Mouse (Mus musculus) stomach, postnatal 0 days (tissue): ENCODE measurements around the gene Lrch3. TPM values are rescaled to one million over a fixed set of nuclear protein-coding genes. Genes with fewer than 3 reads are reported as not detected.

ENCODE experiments used
- ATAC-seq: fragments of 200-750 bp; cut with Nextera tagmentation; 2 replicates; pipeline ENCODE4 v1.8.0; 2017; ENCODE audit not compliant: low FRiP score, low TSS enrichment
- DNase-seq: peaks from one replicate; pipeline ENCODE4 v3.0.0-alpha.2; 2016; ENCODE audit warnings: low spot score
- H3K27ac ChIP-seq: fragments of 300-500 bp; sonication (generic); replicated peaks from 2 replicates; pipeline ENCODE4 v1.5.1; 2014; ENCODE audit warnings: mild to moderate bottlenecking, control low read depth
- H3K27me3 ChIP-seq: fragments of 300-500 bp; sonication (generic); 2 replicates; pipeline ENCODE4 v1.6.1; 2014; ENCODE audit warnings: low read length; ENCODE audit not compliant: control insufficient read depth, insufficient read depth
- H3K36me3 ChIP-seq: fragments of 300-500 bp; sonication (generic); 2 replicates; pipeline ENCODE4 v1.6.1; 2014; ENCODE audit warnings: low read length, mixed read lengths; ENCODE audit not compliant: control insufficient read depth, insufficient read depth
- H3K4me1 ChIP-seq: fragments of 300-500 bp; sonication (generic); replicated peaks from 2 replicates; pipeline ENCODE4 v1.6.1; 2014; ENCODE audit warnings: antibody characterized with exemption; ENCODE audit not compliant: control insufficient read depth, insufficient read depth
- H3K4me2 ChIP-seq: fragments of 300-500 bp; sonication (generic); replicated peaks from 2 replicates; pipeline ENCODE4 v1.6.1; 2014; ENCODE audit warnings: low read depth, mild to moderate bottlenecking, control low read depth, moderate library complexity
- H3K4me3 ChIP-seq: fragments of 300-500 bp; sonication (generic); 2 replicates; pipeline ENCODE4 v1.5.1; 2014; ENCODE audit warnings: low read depth, low read length, control low read depth
- H3K9ac ChIP-seq: fragments of 300-500 bp; sonication (generic); 2 replicates; pipeline ENCODE4 v1.6.1; 2014; ENCODE audit warnings: mild to moderate bottlenecking, low read length, control low read depth, mixed read lengths
- H3K9me3 ChIP-seq: fragments of 300-500 bp; sonication (generic); 2 replicates; pipeline ENCODE4 v1.6.1; 2016; ENCODE audit warnings: low read length; ENCODE audit not compliant: control insufficient read depth
- CTCF ChIP-seq: IDR thresholded peaks from 2 replicates; pipeline ENCODE4 v1.5.1; 2016; ENCODE audit warnings: antibody characterized with exemption, low read depth, mild to moderate bottlenecking, moderate library complexity
- EP300 ChIP-seq: optimal IDR thresholded peaks from 2 replicates; pipeline ENCODE3; 2016; ENCODE audit warnings: antibody characterized with exemption
- WGBS: fragments of 180-500 bp; shearing (Covaris S2); extraction: QIAGEN DNeasy Blood & Tissue Kit; methylation state at CpG from one replicate; pipeline ENCODE4 v1.1.7; 2014; 5-methylcytosine and 5-hydroxymethylcytosine counted together
- polyA plus RNA-seq: library from polyadenylated mRNA; unstranded; fragments of >200 nt; fragmentation: Nextera tagmentation; extraction: Ambion mirVana; gene quantifications from 2 replicates; pipeline ENCODE4 v1.2.1, GENCODE M21; 2015

Gene Lrch3
- polyA plus RNA-seq, 1 experiment from 2014 or later: 8.1 TPM

GRCm38 (mm10) chr16:33010166-33010565 is 96.3 kb downstream of the Lrch3 start:
- DNase-seq: no peak
- Histone ChIP-seq H3K36me3 (peaks cover 28% of the 10 kb centered on the region), H3K4me2 (no peak overlapping the region), H3K27me3 (no peaks in the 10 kb centered on the region), H3K9ac (no peak overlapping the region), H3K4me3 (no peak overlapping the region), H3K4me1 (no peaks in the 10 kb centered on the region), H3K9me3 (no peaks in the 10 kb centered on the region), H3K27ac (no peak overlapping the region)
- TF ChIP-seq CTCF (no peak), EP300 (no peak)
- WGBS: 88% methylated on average over 6 of the region's 6 CpGs
- no peak for ATAC-seq

- 86% methylated on average over 5 of the region's 5 CpGs for WGBS
- no peak for ATAC-seq
- H3K9me3 ChIP-seq: no peaks in the 10 kb centered on the region
- H3K4me3 ChIP-seq: no peak overlapping the region
- H3K9ac ChIP-seq: no peak overlapping the region
- H3K4me2 ChIP-seq: no peak overlapping the region
- no peak for DNase-seq
- no peaks in the 10 kb centered on the region for H3K4me1 ChIP-seq
- H3K27me3 ChIP-seq: no peaks in the 10 kb centered on the region
- no peak for TF ChIP-seq CTCF
- TF ChIP-seq EP300: no peak
- no peak overlapping the region for H3K27ac ChIP-seq
- peaks cover 26% of the 10 kb centered on the region for H3K36me3 ChIP-seq
Observed at GRCm38 (mm10) chr16:33013801-33014200, 99.9 kb downstream of the Lrch3 start.

GRCm38 (mm10) chr16:33014921-33015320 is 101.0 kb downstream of the Lrch3 start:
- Histone ChIP-seq H3K9ac (no peak overlapping the region), H3K27ac (no peak overlapping the region), H3K9me3 (no peaks in the 10 kb centered on the region), H3K4me3 (no peak overlapping the region), H3K4me2 (no peak overlapping the region), H3K36me3 (peaks cover 18% of the 10 kb centered on the region), H3K4me1 (no peaks in the 10 kb centered on the region), H3K27me3 (no peaks in the 10 kb centered on the region)
- no peak for DNase-seq
- ATAC-seq: no peak
- 85% methylated on average over 1 of the region's 1 CpGs for WGBS
- TF ChIP-seq CTCF (no peak), EP300 (no peak)

- H3K27ac ChIP-seq: no peak overlapping the region
- no peak overlapping the region for H3K9ac ChIP-seq
- TF ChIP-seq EP300: no peak
- no peak for TF ChIP-seq CTCF
- no peak for DNase-seq
- H3K4me3 ChIP-seq: no peak overlapping the region
- H3K4me1 ChIP-seq: no peaks in the 10 kb centered on the region
- WGBS: 78% methylated on average over 3 of the region's 3 CpGs
- no peak for ATAC-seq
- no peak overlapping the region for H3K4me2 ChIP-seq
- no peaks in the 10 kb centered on the region for H3K27me3 ChIP-seq
- H3K9me3 ChIP-seq: no peaks in the 10 kb centered on the region
- peaks cover 14% of the 10 kb centered on the region for H3K36me3 ChIP-seq
Observed at GRCm38 (mm10) chr16:33015396-33015907, 101.6 kb downstream of the Lrch3 start.

- ATAC-seq: no peak
- no peak for TF ChIP-seq EP300
- no peak for TF ChIP-seq CTCF
- no peak overlapping the region for H3K27ac ChIP-seq
Observed at GRCm38 (mm10) chr16:33015986-33016385, 102.1 kb downstream of the Lrch3 start.

GRCm38 (mm10) chr16:33017677-33018349 is 103.9 kb downstream of the Lrch3 start:
- Histone ChIP-seq H3K27ac (no peak overlapping the region), H3K4me3 (no peak overlapping the region), H3K27me3 (no peaks in the 10 kb centered on the region), H3K9me3 (no peaks in the 10 kb centered on the region), H3K4me1 (no peaks in the 10 kb centered on the region), H3K9ac (no peak overlapping the region), H3K4me2 (no peak overlapping the region), H3K36me3 (peaks cover 7% of the 10 kb centered on the region)
- TF ChIP-seq EP300: no peak
- no peak for TF ChIP-seq CTCF
- DNase-seq (no peak), ATAC-seq (no peak)
- 60% methylated on average over 5 of the region's 5 CpGs for WGBS

More at GRCm38 (mm10) chr16:33015986-33016385, 102.1 kb downstream of the Lrch3 start:
- H3K9ac ChIP-seq: no peak overlapping the region
- no peak for DNase-seq
- no peaks in the 10 kb centered on the region for H3K4me1 ChIP-seq
- H3K4me3 ChIP-seq: no peak overlapping the region
- no peaks in the 10 kb centered on the region for H3K9me3 ChIP-seq
- H3K36me3 ChIP-seq: peaks cover 14% of the 10 kb centered on the region
- WGBS: 78% methylated on average over 2 of the region's 2 CpGs
- H3K27me3 ChIP-seq: no peaks in the 10 kb centered on the region
- no peak overlapping the region for H3K4me2 ChIP-seq
